Mouse (Mus musculus) liver, adult 2 months (tissue): ENCODE results near the gene Hspa1l. TPM values are rescaled to one million over a fixed set of nuclear protein-coding genes. Genes with fewer than 3 reads are reported as not detected.

Experiments used
- DNase-seq: peaks from one replicate; pipeline ENCODE4 v3.0.0-alpha.2; 2011; ENCODE audit warnings: low read depth, low spot score; ENCODE audit errors: extremely low read depth
- H3K27ac ChIP-seq: fragments of 200-500 bp; replicated peaks from 2 replicates; pipeline ENCODE4 v1.5.1; 2012; ENCODE audit warnings: low read depth, mild to moderate bottlenecking, control low read depth, inconsistent platforms, low read length; ENCODE audit not compliant: insufficient read depth
- H3K27me3 ChIP-seq: fragments of 200-500 bp; 2 replicates; pipeline ENCODE4 v1.6.1; 2012; ENCODE audit warnings: mild to moderate bottlenecking, moderate library complexity, low read length, inconsistent platforms; ENCODE audit not compliant: control insufficient read depth, insufficient read depth
- H3K36me3 ChIP-seq: fragments of 200-500 bp; 2 replicates; pipeline ENCODE4 v1.6.1; 2012; ENCODE audit warnings: low read length, inconsistent platforms; ENCODE audit not compliant: control insufficient read depth, insufficient read depth
- H3K4me1 ChIP-seq: fragments of 200-500 bp; 2 replicates; pipeline ENCODE4 v1.6.1; 2011; ENCODE audit warnings: low read length; ENCODE audit not compliant: control insufficient read depth, insufficient read depth
- H3K4me3 ChIP-seq: fragments of 200-500 bp; 2 replicates; pipeline ENCODE4 v1.5.1; 2011; ENCODE audit warnings: low read depth, mild to moderate bottlenecking, control low read depth, low read length, moderate library complexity; ENCODE audit not compliant: insufficient read depth
- H3K79me2 ChIP-seq: fragments of 200-500 bp; 2 replicates; pipeline ENCODE4 v1.6.1; 2012; ENCODE audit warnings: inconsistent platforms, mild to moderate bottlenecking, low read length, moderate library complexity; ENCODE audit not compliant: control insufficient read depth, insufficient read depth
- H3K9ac ChIP-seq: fragments of 200-500 bp; 2 replicates; pipeline ENCODE4 v1.6.1; 2012; ENCODE audit warnings: low read depth, mild to moderate bottlenecking, control low read depth, inconsistent platforms, low read length
- CTCF ChIP-seq: fragments of 200-500 bp; IDR thresholded peaks from 2 replicates; pipeline ENCODE4 v1.5.1; 2011; ENCODE audit warnings: low read depth, low read length, control low read depth
- POLR2A ChIP-seq: fragments of 200-500 bp; IDR thresholded peaks from 2 replicates; pipeline ENCODE4 v1.6.1; 2011; ENCODE audit warnings: low read length, control low read depth; ENCODE audit not compliant: insufficient read depth; ENCODE audit errors: extremely low read depth
- WGBS: fragments of 180-500 bp; shearing (Covaris S2); methylation state at CpG from one replicate; pipeline ENCODE4 v1.1.7; 2018; 5-methylcytosine and 5-hydroxymethylcytosine counted together
- polyA plus RNA-seq: library from polyadenylated mRNA; depleted of rRNA; stranded (reverse); fragments of >200 nt; gene quantifications from 2 replicates; pipeline ENCODE4 v1.2.3, GENCODE M21; 2012; rRNA removed
- total RNA-seq: library from RNA; depleted of rRNA; stranded (reverse); fragments of >200 nt; gene quantifications from 2 replicates; pipeline ENCODE4 v1.2.3, GENCODE M21; 2014; rRNA removed

Hspa1l gene
- total and polyA plus RNA-seq, 2 experiments, result 0.18 TPM; not detected in 1

GRCm38 (mm10) chr17:35024691-35025488, 52.4 kb downstream of the Hspa1l start:
- no peaks in the 10 kb centered on the region for H3K36me3 ChIP-seq
- no peaks in the 10 kb centered on the region for H3K4me1 ChIP-seq
- no peak for TF ChIP-seq POLR2A
- TF ChIP-seq CTCF, result no peak
- H3K9ac ChIP-seq, result no peak overlapping the region
- no peak for DNase-seq
- no peak overlapping the region for H3K4me3 ChIP-seq
- H3K27ac ChIP-seq, result 0 out of 2 replicates have a peak overlapping the region, but pooled peaks have one; percentile 2
- H3K27me3 ChIP-seq, result no peaks in the 10 kb centered on the region
- no peaks in the 10 kb centered on the region for H3K79me2 ChIP-seq
- 64% methylated on average over 10 of the region's 10 CpGs for WGBS

- DNase-seq, result no peak
- no peak overlapping the region for H3K4me3 ChIP-seq
- H3K36me3 ChIP-seq, result no peaks in the 10 kb centered on the region
- no peak overlapping the region for H3K9ac ChIP-seq
- WGBS, result 91% methylated on average over 5 of the region's 5 CpGs
- no peak for TF ChIP-seq POLR2A
- TF ChIP-seq CTCF, result no peak
- no peaks in the 10 kb centered on the region for H3K4me1 ChIP-seq
- H3K27ac ChIP-seq, result no peak overlapping the region
- no peaks in the 10 kb centered on the region for H3K27me3 ChIP-seq
- H3K79me2 ChIP-seq, result no peaks in the 10 kb centered on the region
Measured at GRCm38 (mm10) chr17:35026206-35026605, 53.7 kb downstream of the Hspa1l start.

- TF ChIP-seq CTCF (no peak), POLR2A (no peak)
- no peak within 1 kb of the TSS for H3K9ac ChIP-seq
- DNase-seq, result no peak
- H3K27ac ChIP-seq, result no peak within 1 kb of the TSS
- H3K4me3 ChIP-seq, result no peak within 1 kb of the TSS
- 83% methylated on average over 13 of the region's 13 CpGs for WGBS
- no peaks in the 10 kb centered on the region for H3K36me3 ChIP-seq
- no peaks in the 10 kb centered on the region for H3K4me1 ChIP-seq
- no peaks in the 10 kb centered on the region for H3K79me2 ChIP-seq
- no peaks in the 10 kb centered on the region for H3K27me3 ChIP-seq
Measured at GRCm38 (mm10) chr17:35027277-35028068, 55.0 kb downstream of the Hspa1l start, which contains the start of gene Sapcd1. Gene Sapcd1, minus strand, starts transcription at chr17:35028016.

DNA sequence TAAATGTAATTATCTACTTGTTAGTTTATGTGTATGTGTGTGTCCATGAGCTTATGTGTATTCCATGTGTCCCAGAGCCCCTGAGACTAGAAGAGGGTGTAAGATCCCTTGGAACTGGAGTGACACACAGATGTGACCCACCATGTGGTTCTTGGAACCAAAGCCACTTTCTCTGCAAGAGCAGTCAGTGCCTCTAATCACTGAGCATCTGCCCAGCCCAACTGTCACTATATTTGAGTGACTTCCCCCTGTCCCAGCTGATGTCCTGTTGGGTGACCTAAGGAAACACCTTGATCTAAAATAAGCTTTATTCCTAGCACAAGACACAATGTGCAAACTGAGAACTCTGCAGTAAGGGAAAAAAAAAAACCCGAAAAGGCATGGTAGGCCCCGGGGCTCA, 55.8 kb downstream of the Hspa1l start:
- Histone ChIP-seq H3K4me3 (no peak overlapping the region), H3K27ac (no peak overlapping the region), H3K27me3 (no peaks in the 10 kb centered on the region), H3K36me3 (no peaks in the 10 kb centered on the region), H3K4me1 (no peaks in the 10 kb centered on the region), H3K9ac (no peak overlapping the region), H3K79me2 (no peaks in the 10 kb centered on the region)
- 86% methylated on average over 2 of the region's 2 CpGs for WGBS
- DNase-seq, result no peak
- no peak for TF ChIP-seq CTCF
- TF ChIP-seq POLR2A, result no peak

Other genes with a start within 250 kb of the Hspa1l start
Only the 30 nearest of the 43 such genes appear.
- gene Stk19, start 135.8 kb upstream of the Hspa1l start, total RNA-seq, result 7.6 and 7.9 TPM in 2 replicates
- gene Stk19, start 135.8 kb upstream of the Hspa1l start, polyA plus RNA-seq, result 16.6 and 19.8 TPM in 2 replicates
- 9.7 and 12.8 TPM in 2 replicates for gene Dxo, start 135.7 kb upstream of the Hspa1l start, total RNA-seq
- 26.3 and 36.6 TPM in 2 replicates for gene Dxo, start 135.7 kb upstream of the Hspa1l start, polyA plus RNA-seq
- 32.0 and 39.4 TPM in 2 replicates for gene Skiv2l, start 122.5 kb upstream of the Hspa1l start, total RNA-seq
- gene Skiv2l, start 122.5 kb upstream of the Hspa1l start, polyA plus RNA-seq, result 51.1 and 61.7 TPM in 2 replicates
- 21.9 and 22.0 TPM in 2 replicates for gene Nelfe, start 122.3 kb upstream of the Hspa1l start, total RNA-seq
- gene Nelfe, start 122.3 kb upstream of the Hspa1l start, polyA plus RNA-seq, result 14.9 and 17.1 TPM in 2 replicates
- gene Cfb, start 110.2 kb upstream of the Hspa1l start, total RNA-seq, result 1,474 and 1,577 TPM in 2 replicates
- 709 and 764 TPM in 2 replicates for gene Cfb, start 110.2 kb upstream of the Hspa1l start, polyA plus RNA-seq
- gene Zbtb12, start 93.2 kb upstream of the Hspa1l start, total RNA-seq, result 1.8 and 3.2 TPM in 2 replicates
- 3.3 and 4.6 TPM in 2 replicates for gene Zbtb12, start 93.2 kb upstream of the Hspa1l start, polyA plus RNA-seq
- 1.1 TPM in 1 of 2 replicates, not detected in the other for gene Gm20547, start 90.7 kb upstream of the Hspa1l start, total RNA-seq
- gene Gm20547, start 90.7 kb upstream of the Hspa1l start, polyA plus RNA-seq, result 0.09 TPM in 1 of 2 replicates, not detected in the other
- gene C2, start 74.4 kb upstream of the Hspa1l start, total RNA-seq, result 101 and 113 TPM in 2 replicates
- 65.1 and 82.1 TPM in 2 replicates for gene C2, start 74.4 kb upstream of the Hspa1l start, polyA plus RNA-seq
- gene Ehmt2, start 74.2 kb upstream of the Hspa1l start, total RNA-seq, result 45.2 and 54.6 TPM in 2 replicates
- gene Ehmt2, start 74.2 kb upstream of the Hspa1l start, polyA plus RNA-seq, result 81.8 and 103 TPM in 2 replicates
- gene Slc44a4, start 58.2 kb upstream of the Hspa1l start, total RNA-seq, result 0.13 and 0.18 TPM in 2 replicates
- 0.34 and 0.35 TPM in 2 replicates for gene Slc44a4, start 58.2 kb upstream of the Hspa1l start, polyA plus RNA-seq
- gene Neu1, start 41.5 kb upstream of the Hspa1l start, total RNA-seq, result 27.6 and 36.8 TPM in 2 replicates
- 52.5 and 62.5 TPM in 2 replicates for gene Neu1, start 41.5 kb upstream of the Hspa1l start, polyA plus RNA-seq
- 3.6 and 10.1 TPM in 2 replicates for gene Hspa1b, start 13.5 kb upstream of the Hspa1l start, total RNA-seq
- 10.0 and 11.2 TPM in 2 replicates for gene Hspa1b, start 13.5 kb upstream of the Hspa1l start, polyA plus RNA-seq
- gene Gm20481, start 2.8 kb upstream of the Hspa1l start, total RNA-seq, result not detected in 2 replicates
- gene Gm20481, start 2.8 kb upstream of the Hspa1l start, polyA plus RNA-seq, result not detected in 2 replicates
- gene Hspa1a, start 547 bp upstream of the Hspa1l start, total RNA-seq, result 0.18 and 0.60 TPM in 2 replicates
- 0.45 TPM in 2 replicates for gene Hspa1a, start 547 bp upstream of the Hspa1l start, polyA plus RNA-seq
- 7.9 and 11.1 TPM in 2 replicates for gene Lsm2, start 9.2 kb downstream of the Hspa1l start, total RNA-seq
- gene Lsm2, start 9.2 kb downstream of the Hspa1l start, polyA plus RNA-seq, result 55.1 and 63.0 TPM in 2 replicates
- 11.8 and 27.5 TPM in 2 replicates for gene Vars, start 28.3 kb downstream of the Hspa1l start, total RNA-seq
- 39.8 and 52.7 TPM in 2 replicates for gene Vars, start 28.3 kb downstream of the Hspa1l start, polyA plus RNA-seq
- 0.07 and 0.09 TPM in 2 replicates for gene Vwa7, start 43.9 kb downstream of the Hspa1l start, total RNA-seq
- gene Vwa7, start 43.9 kb downstream of the Hspa1l start, polyA plus RNA-seq, result 0.16 and 0.27 TPM in 2 replicates
- gene Sapcd1, start 55.3 kb downstream of the Hspa1l start, total RNA-seq, result 0.54 TPM in 1 of 2 replicates, not detected in the other
- gene Sapcd1, start 55.3 kb downstream of the Hspa1l start, polyA plus RNA-seq, result 0.66 TPM in 1 of 2 replicates, not detected in the other
- 1.0 and 2.0 TPM in 2 replicates for gene Msh5, start 74.0 kb downstream of the Hspa1l start, total RNA-seq
- 1.1 and 3.9 TPM in 2 replicates for gene Msh5, start 74.0 kb downstream of the Hspa1l start, polyA plus RNA-seq
- gene Clic1, start 77.3 kb downstream of the Hspa1l start, total RNA-seq, result 15.9 and 20.3 TPM in 2 replicates
- gene Clic1, start 77.3 kb downstream of the Hspa1l start, polyA plus RNA-seq, result 12.2 and 16.8 TPM in 2 replicates
- 3.0 and 3.6 TPM in 2 replicates for gene Ddah2, start 86.3 kb downstream of the Hspa1l start, total RNA-seq
- 3.8 and 3.9 TPM in 2 replicates for gene Ddah2, start 86.3 kb downstream of the Hspa1l start, polyA plus RNA-seq
- not detected in 2 replicates for gene Ly6g6c, start 92.7 kb downstream of the Hspa1l start, total RNA-seq
- not detected in 2 replicates for gene Ly6g6c, start 92.7 kb downstream of the Hspa1l start, polyA plus RNA-seq
- 0.18 TPM in 1 of 2 replicates, not detected in the other for gene Mpig6b, start 93.5 kb downstream of the Hspa1l start, total RNA-seq
- gene Mpig6b, start 93.5 kb downstream of the Hspa1l start, polyA plus RNA-seq, result 0.06 TPM in 1 of 2 replicates, not detected in the other
- gene Ly6g6e, start 104.2 kb downstream of the Hspa1l start, total RNA-seq, result 0.37 TPM in 1 of 2 replicates, not detected in the other
- gene Ly6g6e, start 104.2 kb downstream of the Hspa1l start, polyA plus RNA-seq, result 0.33 and 0.35 TPM in 2 replicates
- gene Ly6g6d, start 105.4 kb downstream of the Hspa1l start, total RNA-seq, result 0.47 TPM in 1 of 2 replicates, not detected in the other
- gene Ly6g6d, start 105.4 kb downstream of the Hspa1l start, polyA plus RNA-seq, result 0.24 and 0.67 TPM in 2 replicates
- gene Ly6g6f, start 112.9 kb downstream of the Hspa1l start, total RNA-seq, result not detected in 2 replicates
- 0.07 TPM in 2 replicates for gene Ly6g6f, start 112.9 kb downstream of the Hspa1l start, polyA plus RNA-seq
- gene Abhd16a, start 116.6 kb downstream of the Hspa1l start, total RNA-seq, result 62.2 and 63.3 TPM in 2 replicates
- 78.4 and 83.0 TPM in 2 replicates for gene Abhd16a, start 116.6 kb downstream of the Hspa1l start, polyA plus RNA-seq
- gene Ly6g5c, start 135.6 kb downstream of the Hspa1l start, total RNA-seq, result not detected in 2 replicates
- gene Ly6g5c, start 135.6 kb downstream of the Hspa1l start, polyA plus RNA-seq, result not detected in 2 replicates
- gene Ly6g5b, start 142.7 kb downstream of the Hspa1l start, total RNA-seq, result 0.40 and 0.46 TPM in 2 replicates
- gene Ly6g5b, start 142.7 kb downstream of the Hspa1l start, polyA plus RNA-seq, result 0.26 and 0.62 TPM in 2 replicates
- gene Gpank1, start 148.8 kb downstream of the Hspa1l start, total RNA-seq, result 9.6 and 9.8 TPM in 2 replicates
- gene Gpank1, start 148.8 kb downstream of the Hspa1l start, polyA plus RNA-seq, result 10.5 and 11.4 TPM in 2 replicates